Mouse (Mus musculus): ENCODE data around the gene Skil. TPM values are rescaled to one million over a fixed set of nuclear protein-coding genes. Genes with fewer than 3 reads are reported as not detected.

Skil gene
- total and polyA plus RNA-seq, 2 experiments from 2014 or later, result 25.1 to 36.4 TPM

- H3K27me3 ChIP-seq (ENCODE audit: insufficient read depth, low read length), result no peaks in the 10 kb centered on the region
- peak overlapping the region; percentile 37; the same call in 1 of the 2 replicates for H3K9ac ChIP-seq (replicated peaks; ENCODE audit: low read length)
- no peaks in the 10 kb centered on the region for H3K4me1 ChIP-seq (ENCODE audit: insufficient read depth, low read length)
- ATAC-seq (peak; percentile 74), DNase-seq (ENCODE audit: low spot score) (peak; percentile 61)
- no peaks in the 10 kb centered on the region for H3K9me3 ChIP-seq (ENCODE audit: low read length)
- peaks cover 4% of the 10 kb centered on the region; the same call in 1 of the 2 replicates for H3K36me3 ChIP-seq (ENCODE audit: insufficient read depth, low read length)
- 29% methylated on average over 17 of the region's 17 CpGs for WGBS
- no peak overlapping the region for H3K27ac ChIP-seq
- peak overlapping the region; percentile 38 for H3K4me3 ChIP-seq (ENCODE audit: low read length)
- peak; percentile 27; the same call in 1 of the 2 replicates for TF ChIP-seq CTCF (IDR thresholded peaks at IDR 0.05; ENCODE audit: low read depth)
- peak overlapping the region; percentile 58 for H3K4me2 ChIP-seq (ENCODE audit: low read depth, low read length)
Measured at GRCm38 (mm10) chr3:31056047-31056650, 38.7 kb upstream of the Skil start.

GRCm38 (mm10) chr3:31056651-31057627, 37.9 kb upstream of the Skil start:
- Histone ChIP-seq H3K36me3 (ENCODE audit: insufficient read depth, low read length) (no peaks in the 10 kb centered on the region), H3K4me1 (ENCODE audit: insufficient read depth, low read length) (no peaks in the 10 kb centered on the region), H3K4me3 (ENCODE audit: low read length) (peak overlapping the region; percentile 38), H3K9me3 (ENCODE audit: low read length) (no peaks in the 10 kb centered on the region), H3K4me2 (ENCODE audit: low read depth, low read length) (peak overlapping the region; percentile 58), H3K27ac (peak overlapping the region; percentile 69; the same call in 1 of the 2 replicates), H3K9ac (replicated peaks; ENCODE audit: low read length) (peak overlapping the region; percentile 37; the same call in 1 of the 2 replicates), H3K27me3 (ENCODE audit: insufficient read depth, low read length) (no peaks in the 10 kb centered on the region)
- WGBS, result 3% methylated on average over 30 of the region's 30 CpGs
- TF ChIP-seq CTCF (IDR thresholded peaks at IDR 0.05; ENCODE audit: low read depth), result peak; percentile 94
- ATAC-seq (peak; percentile 94), DNase-seq (ENCODE audit: low spot score) (peak; percentile 90)

- Histone ChIP-seq H3K9me3 (ENCODE audit: low read length) (no peaks in the 10 kb centered on the region), H3K27me3 (ENCODE audit: insufficient read depth, low read length) (no peaks in the 10 kb centered on the region), H3K4me2 (ENCODE audit: low read depth, low read length) (no peak overlapping the region), H3K9ac (replicated peaks; ENCODE audit: low read length) (no peak overlapping the region), H3K4me1 (ENCODE audit: insufficient read depth, low read length) (no peaks in the 10 kb centered on the region), H3K36me3 (ENCODE audit: insufficient read depth, low read length) (no peaks in the 10 kb centered on the region), H3K4me3 (ENCODE audit: low read length) (no peak overlapping the region), H3K27ac (no peak overlapping the region)
- DNase-seq (ENCODE audit: low spot score) (no peak), ATAC-seq (no peak)
- 82% methylated on average over 8 of the region's 8 CpGs for WGBS
- no peak for TF ChIP-seq CTCF (IDR thresholded peaks at IDR 0.05; ENCODE audit: low read depth)
Measured at GRCm38 (mm10) chr3:31060745-31061102, 34.1 kb upstream of the Skil start.

- Histone ChIP-seq H3K27ac (no peak overlapping the region), H3K9me3 (ENCODE audit: low read length) (no peaks in the 10 kb centered on the region), H3K4me1 (ENCODE audit: insufficient read depth, low read length) (no peaks in the 10 kb centered on the region), H3K9ac (replicated peaks; ENCODE audit: low read length) (no peak overlapping the region), H3K4me3 (ENCODE audit: low read length) (no peak overlapping the region), H3K27me3 (ENCODE audit: insufficient read depth, low read length) (no peaks in the 10 kb centered on the region), H3K4me2 (ENCODE audit: low read depth, low read length) (no peak overlapping the region), H3K36me3 (ENCODE audit: insufficient read depth, low read length) (no peaks in the 10 kb centered on the region)
- DNase-seq (ENCODE audit: low spot score) (no peak), ATAC-seq (no peak)
- WGBS, result 64% methylated on average over 20 of the region's 20 CpGs
- TF ChIP-seq CTCF (IDR thresholded peaks at IDR 0.05; ENCODE audit: low read depth), result no peak
Measured at GRCm38 (mm10) chr3:31061103-31061785, 33.6 kb upstream of the Skil start.

GRCm38 (mm10) chr3:31061786-31062120, 33.1 kb upstream of the Skil start:
- no peak for ATAC-seq
- Histone ChIP-seq H3K36me3 (ENCODE audit: insufficient read depth, low read length) (no peaks in the 10 kb centered on the region), H3K27me3 (ENCODE audit: insufficient read depth, low read length) (no peaks in the 10 kb centered on the region), H3K4me3 (ENCODE audit: low read length) (no peak overlapping the region), H3K9ac (replicated peaks; ENCODE audit: low read length) (no peak overlapping the region), H3K27ac (no peak overlapping the region), H3K4me1 (ENCODE audit: insufficient read depth, low read length) (no peaks in the 10 kb centered on the region), H3K4me2 (ENCODE audit: low read depth, low read length) (no peak overlapping the region), H3K9me3 (ENCODE audit: low read length) (no peaks in the 10 kb centered on the region)
- DNase-seq (ENCODE audit: low spot score), result no peak
- WGBS, result 79% methylated on average over 4 of the region's 4 CpGs
- TF ChIP-seq CTCF (IDR thresholded peaks at IDR 0.05; ENCODE audit: low read depth), result peak; percentile 22; the same call in 1 of the 2 replicates

GRCm38 (mm10) chr3:31062325-31062724, 32.5 kb upstream of the Skil start:
- no peak overlapping the region for H3K4me3 ChIP-seq (ENCODE audit: low read length)
- no peak overlapping the region for H3K9ac ChIP-seq (replicated peaks; ENCODE audit: low read length)
- H3K4me1 ChIP-seq (ENCODE audit: insufficient read depth, low read length), result no peaks in the 10 kb centered on the region
- no peaks in the 10 kb centered on the region for H3K9me3 ChIP-seq (ENCODE audit: low read length)
- no peak for ATAC-seq
- no peaks in the 10 kb centered on the region for H3K36me3 ChIP-seq (ENCODE audit: insufficient read depth, low read length)
- no peak overlapping the region for H3K4me2 ChIP-seq (ENCODE audit: low read depth, low read length)
- DNase-seq (ENCODE audit: low spot score), result no peak
- 88% methylated on average over 7 of the region's 7 CpGs for WGBS
- H3K27ac ChIP-seq, result no peak overlapping the region
- TF ChIP-seq CTCF (IDR thresholded peaks at IDR 0.05; ENCODE audit: low read depth), result no peak
- H3K27me3 ChIP-seq (ENCODE audit: insufficient read depth, low read length), result no peaks in the 10 kb centered on the region
